Mouse (Mus musculus) cerebellum, adult 2 months (tissue): ENCODE data around the gene Defb13.

Experiments
- CTCF ChIP-seq: fragments of 200-500 bp; IDR thresholded peaks from 2 replicates; pipeline ENCODE4 v1.5.1; 2011; ENCODE audit warnings: low read depth, mild to moderate bottlenecking, control low read depth, low read length, moderate library complexity, borderline replicate concordance; ENCODE audit not compliant: insufficient read depth
- POLR2A ChIP-seq: fragments of 200-500 bp; IDR thresholded peaks from 2 replicates; pipeline ENCODE4 v1.6.1; 2011; ENCODE audit warnings: low read length, control low read depth, borderline replicate concordance; ENCODE audit not compliant: insufficient read depth

GRCm38 (mm10) chr8:21932610-21933009 lies 14.0 kb upstream of the Defb13 start, which contains the start of gene Defb15:
- TF ChIP-seq POLR2A: no peak
- no peak for TF ChIP-seq CTCF
